Mouse (Mus musculus) ES-E14 (cell line): ENCODE results near the gene Gm11733. TPM values are rescaled to one million over a fixed set of nuclear protein-coding genes. Genes with fewer than 3 reads are reported as not detected.

Experiments used
- DNase-seq: peaks from one replicate; pipeline ENCODE4 v3.0.0-alpha.2; 2013; ENCODE audit warnings: low read depth, low spot score
- H3K27ac ChIP-seq: 2 replicates; pipeline ENCODE4 v1.5.1; 2012; ENCODE audit warnings: low read depth, mild to moderate bottlenecking, low read length, moderate library complexity, mixed read lengths; ENCODE audit not compliant: poor library complexity, insufficient read depth, severe bottlenecking
- H3K36me3 ChIP-seq: 2 replicates; pipeline ENCODE4 v1.6.1; 2012; ENCODE audit warnings: mild to moderate bottlenecking, low read length, moderate library complexity, mixed read lengths; ENCODE audit not compliant: control insufficient read depth, poor library complexity, insufficient read depth, severe bottlenecking
- H3K4me1 ChIP-seq, 2 experiments: fragments of 150-350 bp in 1 of 2; sonication (generic) in 1 of 2; 2 replicates each; pipeline ENCODE4 v1.6.1; 2012; ENCODE audit warnings: low read length in 2 of 2, mild to moderate bottlenecking in 1 of 2, mixed read lengths in 1 of 2; ENCODE audit not compliant: control insufficient read depth in 2 of 2, insufficient read depth in 2 of 2, poor library complexity in 1 of 2
- H3K4me3 ChIP-seq, 2 experiments: fragments of 150-350 bp in 1 of 2; sonication (generic) in 1 of 2; 2 replicates each; pipeline ENCODE4 v1.5.1; 2012; ENCODE audit warnings: low read length in 2 of 2, low read depth in 1 of 2, mild to moderate bottlenecking in 1 of 2, mixed read lengths in 1 of 2; ENCODE audit not compliant: insufficient read depth in 1 of 2, poor library complexity in 1 of 2, severe bottlenecking in 1 of 2
- H3K9ac ChIP-seq: 2 replicates; pipeline ENCODE4 v1.6.1; 2012; ENCODE audit warnings: low read depth, mild to moderate bottlenecking, low read length, mixed read lengths; ENCODE audit not compliant: poor library complexity, insufficient read depth, severe bottlenecking
- H3K9me3 ChIP-seq: fragments of 150-350 bp; sonication (generic); 2 replicates; pipeline ENCODE4 v1.6.1; 2012; ENCODE audit warnings: low read depth, mild to moderate bottlenecking, low read length; ENCODE audit not compliant: control insufficient read depth, insufficient read depth
- CHD2 ChIP-seq: IDR thresholded peaks from 2 replicates; pipeline ENCODE4 v1.6.1; 2014; ENCODE audit warnings: mild to moderate bottlenecking, low read depth, low read length, inconsistent platforms
- HCFC1 ChIP-seq: IDR thresholded peaks from 2 replicates; pipeline ENCODE4 v1.6.1; 2012; ENCODE audit warnings: low read length, inconsistent platforms, borderline replicate concordance; ENCODE audit not compliant: insufficient read depth
- MAFK ChIP-seq: IDR thresholded peaks from 2 replicates; pipeline ENCODE4 v1.6.1; 2014; ENCODE audit warnings: mild to moderate bottlenecking, low read depth, low read length, inconsistent platforms; ENCODE audit not compliant: insufficient read depth
- ZC3H11A ChIP-seq: IDR thresholded peaks from 2 replicates; pipeline ENCODE4 v1.6.1; 2012; ENCODE audit warnings: low read depth, mild to moderate bottlenecking, inconsistent platforms, low read length, borderline replicate concordance
- ZNF384 ChIP-seq: IDR thresholded peaks from 2 replicates; pipeline ENCODE4 v1.6.1; 2012; ENCODE audit warnings: low read depth, low read length, inconsistent platforms
- in situ Hi-C, 2 experiments: fragments of 600-800 bp; cut with MboI; formaldehyde crosslinking; loops; one replicate each; pipeline ENCODE4 v1.15.1; 2025; ENCODE audit warnings: low sequenced_read_pairs in 2 of 2, inconsistent platforms in 1 of 2; ENCODE audit not compliant: unreplicated experiment in 2 of 2
- total RNA-seq: library from RNA; depleted of rRNA; stranded (reverse); fragments of 300-350 nt; gene quantifications from 2 replicates; pipeline ENCODE4 v1.2.3, GENCODE M21; 2012; rRNA removed

Gm11733 gene
- total RNA-seq = not detected in 2 replicates

DNA sequence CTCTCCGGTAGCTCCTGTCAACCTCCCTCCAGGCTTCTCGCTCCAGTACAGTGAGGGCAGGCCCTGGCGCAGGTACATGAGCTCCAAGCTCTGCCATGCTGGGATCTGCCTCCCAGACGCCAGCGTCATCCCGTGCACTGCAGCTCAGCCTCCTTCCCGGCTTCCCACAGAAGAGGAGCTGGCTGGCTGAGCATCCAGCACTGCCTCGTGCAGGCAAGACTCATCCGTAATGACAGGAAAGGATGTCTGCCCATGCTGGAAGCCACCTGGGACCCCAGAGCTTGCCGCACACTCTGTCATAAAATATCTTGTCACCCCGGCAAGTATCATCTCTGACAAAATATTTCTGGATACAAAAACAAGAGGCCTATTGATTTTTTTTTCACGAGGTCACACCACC lies at the start of gene Gm11733:
Gene Gm11733, plus strand, starts transcription at position 171 of the 400 bp plus-strand sequence.
- in situ Hi-C loops = no loop called here
- H3K4me3 ChIP-seq = peak within 1 kb of the TSS in 1 of 2 experiments; percentile 53; a peak in 2 of 4 replicates
- H3K9ac ChIP-seq = no peak within 1 kb of the TSS; the same call in 1 of the 2 replicates
- peak within 1 kb of the TSS; percentile 49 for H3K27ac ChIP-seq
- TF ChIP-seq CHD2 (no peak), ZNF384 (no peak), ZC3H11A (no peak), HCFC1 (no peak), MAFK (no peak)
- no peaks in the 10 kb centered on the region for H3K36me3 ChIP-seq
- DNase-seq = no peak
- H3K9me3 ChIP-seq = no peaks in the 10 kb centered on the region
- H3K4me1 ChIP-seq = peaks cover 0 to 17% of the 10 kb centered on the region in 2 experiments; a peak in 2 of 4 replicates

DNA sequence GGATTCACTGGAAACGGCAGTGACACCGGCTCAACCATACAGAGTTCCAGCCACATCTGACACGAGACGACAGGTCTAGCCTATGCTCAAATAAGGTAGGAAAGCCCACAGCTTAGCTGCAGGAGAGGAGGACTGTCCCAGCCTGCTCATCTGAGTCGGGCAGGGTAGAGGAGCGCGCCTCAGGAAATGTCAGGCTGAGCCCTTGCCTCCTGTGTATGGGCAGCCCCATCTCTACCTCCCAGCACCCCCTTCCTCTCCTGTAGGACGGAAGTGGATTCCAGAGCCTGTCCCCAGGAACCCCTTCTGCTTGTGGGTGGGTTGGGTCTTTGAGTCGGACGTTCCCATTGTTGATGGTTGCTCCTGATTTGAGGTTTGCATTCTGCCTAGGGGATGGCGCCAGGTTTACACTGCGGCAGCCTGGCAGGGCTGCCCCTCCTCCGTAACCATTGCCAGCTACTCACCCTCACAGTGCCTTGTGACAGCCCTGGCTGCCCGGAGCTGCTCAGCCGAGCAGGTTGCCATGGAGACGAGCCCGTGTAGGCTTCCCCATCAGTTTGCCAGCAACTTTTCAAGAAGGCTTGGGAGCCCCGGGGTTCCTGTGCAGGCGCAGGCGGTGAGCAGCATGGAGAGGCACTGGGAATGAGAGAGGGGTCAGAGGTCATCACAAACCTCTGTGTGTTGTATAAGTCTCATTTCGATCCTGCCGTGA lies 47.6 kb upstream of the Gm11733 start:
- Histone ChIP-seq H3K4me1 (peaks cover 23 to 44% of the 10 kb centered on the region in 2 experiments), H3K9me3 (no peaks in the 10 kb centered on the region), H3K27ac (no peak overlapping the region), H3K9ac (no peak overlapping the region), H3K4me3 (peak overlapping the region in 1 of 2 experiments; percentile 35; a peak in 1 of 4 replicates), H3K36me3 (no peaks in the 10 kb centered on the region)
- TF ChIP-seq MAFK (no peak), ZC3H11A (no peak), CHD2 (no peak), ZNF384 (no peak), HCFC1 (no peak)
- DNase-seq = no peak
- in situ Hi-C loops = no loop called here

DNA sequence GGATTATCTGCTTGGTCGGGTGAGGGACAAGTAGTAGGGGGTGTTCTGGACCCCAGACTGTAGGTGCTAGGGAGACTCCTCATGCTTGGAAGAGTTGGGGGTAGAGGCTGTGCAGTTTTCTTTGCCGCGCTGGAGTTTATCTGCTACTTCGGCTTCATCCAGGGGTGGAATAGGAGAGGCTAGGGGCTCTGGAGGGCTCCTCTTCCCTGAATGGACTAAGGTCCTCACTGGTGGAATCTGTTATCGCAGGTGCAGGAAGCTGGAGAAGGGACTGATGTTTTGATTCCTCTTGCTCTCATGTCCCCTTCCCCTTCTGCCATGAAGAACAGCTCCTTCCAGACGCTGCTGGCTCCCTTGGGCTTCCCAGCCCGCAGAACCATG lies 47.1 kb upstream of the Gm11733 start:
- Histone ChIP-seq H3K4me1 (peaks cover 23 to 43% of the 10 kb centered on the region in 2 experiments), H3K9ac (no peak overlapping the region), H3K9me3 (no peaks in the 10 kb centered on the region), H3K27ac (no peak overlapping the region), H3K36me3 (no peaks in the 10 kb centered on the region), H3K4me3 (no peak overlapping the region)
- no peak for TF ChIP-seq ZNF384
- no peak for TF ChIP-seq MAFK
- DNase-seq = no peak
- in situ Hi-C loops = no loop called here

DNA sequence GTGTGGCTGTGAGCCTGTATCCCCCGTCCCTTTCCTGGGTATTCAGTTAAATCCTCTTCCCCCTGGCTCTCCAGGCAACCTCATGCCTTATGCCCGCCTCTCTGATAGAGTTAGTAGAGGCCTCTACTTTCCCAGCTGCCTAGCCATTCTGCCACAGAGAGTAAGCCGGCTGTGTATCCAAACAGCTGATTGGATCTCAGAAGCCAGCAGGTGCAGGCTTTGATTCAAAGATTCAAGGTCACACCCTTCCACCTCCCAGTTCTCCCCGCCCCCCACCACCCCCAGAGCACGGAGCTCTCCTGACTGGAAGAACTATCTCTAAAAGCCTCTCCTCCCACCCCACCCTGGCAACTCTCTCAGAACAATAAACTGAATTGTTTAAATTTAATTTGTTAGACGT lies 45.8 kb upstream of the Gm11733 start:
- Histone ChIP-seq H3K9me3 (no peaks in the 10 kb centered on the region), H3K4me3 (no peak overlapping the region), H3K9ac (no peak overlapping the region), H3K27ac (no peak overlapping the region), H3K4me1 (peaks cover 22 to 45% of the 10 kb centered on the region in 2 experiments), H3K36me3 (no peaks in the 10 kb centered on the region)
- DNase-seq = peak; percentile 54
- no peak for TF ChIP-seq CHD2
- TF ChIP-seq HCFC1 = no peak
- TF ChIP-seq ZC3H11A = no peak
- TF ChIP-seq MAFK = no peak
- no peak for TF ChIP-seq ZNF384
- in situ Hi-C loops = no loop called here
